Mouse (Mus musculus) layer of hippocampus, adult 9-11 months (tissue): ENCODE measurements at regions not wholly inside any gene's neighbourhood (a gene's known extent, or its start where the extent isn't known, plus 50 kb on each side); places are given as distances from the start of the nearest gene placed in this dataset.
A peak's percentile ranks its signal among the peaks of the same experiment; 100 is the strongest.

ENCODE experiments used
- DNase-seq: peaks from one replicate; pipeline ENCODE4 v3.0.0; 2022

DNA sequence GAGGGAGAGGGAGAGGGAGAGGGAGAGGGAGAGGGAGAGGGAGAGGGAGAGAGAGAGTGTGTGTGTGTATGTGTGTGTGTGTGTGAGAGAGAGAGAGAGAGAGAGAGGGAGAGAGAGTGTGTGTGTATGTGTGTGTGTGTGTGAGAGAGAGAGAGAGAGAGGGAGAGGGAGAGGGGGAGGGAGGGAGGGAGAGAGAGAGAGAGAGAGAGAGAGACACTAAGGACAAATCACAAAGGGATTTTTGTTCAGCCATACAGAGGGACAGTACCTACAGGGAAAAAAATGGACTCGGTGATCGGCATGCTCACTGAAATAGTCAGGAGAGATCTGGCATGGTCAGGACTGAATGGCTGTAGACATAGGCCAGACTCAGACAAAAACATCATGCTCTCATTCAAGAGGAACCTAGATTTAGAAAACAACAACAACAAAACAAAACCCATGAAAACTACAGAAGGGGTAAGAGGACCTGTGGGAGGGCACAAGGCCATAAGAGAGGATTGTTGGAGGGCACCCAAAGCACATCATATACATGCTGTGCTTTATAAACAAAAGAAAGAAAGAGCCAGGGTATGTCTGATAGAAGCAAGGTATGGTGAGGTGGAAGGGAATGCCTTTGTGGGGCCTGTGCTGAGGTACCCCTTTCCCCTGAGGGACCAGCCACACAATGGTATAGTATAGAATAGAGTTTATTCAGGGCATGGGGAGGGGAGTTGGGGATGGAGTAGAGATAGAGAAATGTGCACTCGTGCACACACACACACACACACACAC lies 127.0 kb upstream of the Med14 start:
- DNase-seq, result no peak

DNA sequence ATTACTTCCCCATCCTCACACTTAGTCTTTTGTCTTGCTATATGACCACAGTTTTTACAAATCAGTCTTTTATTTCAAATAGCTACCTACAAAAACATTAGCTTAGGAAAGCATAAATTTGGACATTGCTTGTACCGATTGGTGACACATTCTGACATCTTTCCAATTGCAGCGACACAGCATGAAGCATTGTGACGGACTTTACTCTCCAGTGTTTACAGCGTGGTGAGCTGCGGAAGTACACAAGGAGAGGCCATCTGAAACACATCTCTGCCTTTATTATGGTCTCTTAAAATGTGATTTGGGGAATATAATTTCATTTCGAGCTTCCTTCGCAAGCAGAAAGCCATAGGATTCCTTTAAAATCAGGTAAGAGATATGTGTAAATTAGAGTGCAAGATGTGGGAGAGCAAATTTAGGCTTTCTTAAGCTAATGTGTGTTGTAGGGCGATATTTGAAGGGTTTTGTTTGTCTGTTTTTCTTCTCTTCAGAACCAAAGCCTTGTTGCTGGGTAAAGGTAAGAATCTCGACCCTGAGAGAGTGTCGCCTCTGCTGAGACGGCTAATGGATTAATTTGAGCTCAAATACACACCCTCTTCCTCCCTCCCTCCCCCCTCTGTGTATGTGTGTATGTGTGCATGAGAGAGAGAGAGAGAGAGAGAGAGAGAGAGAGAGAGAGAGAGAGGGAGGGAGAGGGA lies 126.3 kb upstream of the Med14 start:
- no peak for DNase-seq

DNA sequence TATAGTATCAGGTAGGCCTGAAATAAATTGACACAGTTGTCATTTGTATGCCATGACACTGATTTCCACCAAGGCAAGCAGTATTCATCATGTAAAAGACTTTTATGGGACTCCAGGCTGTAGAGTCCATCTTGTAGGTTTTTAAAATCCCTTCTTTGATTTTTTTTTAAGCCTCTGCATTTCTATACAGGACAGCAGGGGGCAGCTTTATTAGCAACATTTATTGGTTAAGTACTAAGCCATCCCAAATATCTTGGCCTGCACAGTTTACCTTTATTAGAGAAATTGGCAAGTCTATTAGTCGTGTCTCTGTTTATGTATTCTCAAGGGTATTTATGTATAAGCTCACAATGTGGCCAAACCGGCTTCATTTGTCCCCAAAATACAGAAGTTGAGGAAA lies 125.6 kb upstream of the Med14 start:
- DNase-seq, result no peak

DNA sequence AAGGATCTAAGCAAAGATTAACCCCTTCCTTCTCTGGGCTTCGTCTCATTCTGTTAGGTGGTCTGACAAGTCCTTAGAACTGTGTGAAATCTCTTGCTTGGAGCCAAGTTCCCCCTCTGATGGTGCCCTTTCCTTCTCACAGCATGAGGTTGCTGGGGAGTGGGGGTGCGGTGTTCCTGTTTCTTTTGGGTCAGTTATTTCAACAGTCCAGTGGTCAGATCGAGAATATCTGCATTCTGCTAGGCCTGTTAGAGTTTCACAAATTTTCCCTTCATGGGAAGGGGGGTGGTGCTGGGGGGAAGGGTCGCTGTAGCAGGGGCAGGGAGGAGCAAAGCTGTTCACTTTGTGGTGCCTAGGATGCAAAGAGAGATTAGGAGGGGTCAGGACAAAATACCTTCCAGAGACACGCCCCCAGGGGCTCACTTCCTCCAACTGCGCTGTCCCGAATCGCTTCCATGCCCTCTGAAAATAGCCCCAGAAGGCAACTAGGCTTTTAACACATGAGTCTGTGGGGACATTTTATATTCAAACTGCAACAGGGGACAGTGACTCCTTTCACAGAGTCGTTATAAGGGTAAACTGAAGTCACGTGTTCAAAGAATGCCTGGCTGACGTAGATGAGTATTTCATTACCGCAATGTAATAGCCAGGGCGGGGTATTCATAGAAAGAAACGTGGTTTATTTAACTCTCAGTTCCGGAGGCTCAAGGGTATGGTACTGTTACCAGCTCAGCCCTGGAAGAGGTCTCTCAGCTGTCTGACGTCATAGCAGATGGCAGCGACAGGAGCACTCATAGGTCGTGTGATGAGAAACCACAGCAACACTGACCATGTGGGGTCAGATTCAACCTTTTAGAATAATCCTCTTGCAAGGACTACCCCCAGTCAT lies 124.5 kb upstream of the Med14 start:
- DNase-seq, result no peak

DNA sequence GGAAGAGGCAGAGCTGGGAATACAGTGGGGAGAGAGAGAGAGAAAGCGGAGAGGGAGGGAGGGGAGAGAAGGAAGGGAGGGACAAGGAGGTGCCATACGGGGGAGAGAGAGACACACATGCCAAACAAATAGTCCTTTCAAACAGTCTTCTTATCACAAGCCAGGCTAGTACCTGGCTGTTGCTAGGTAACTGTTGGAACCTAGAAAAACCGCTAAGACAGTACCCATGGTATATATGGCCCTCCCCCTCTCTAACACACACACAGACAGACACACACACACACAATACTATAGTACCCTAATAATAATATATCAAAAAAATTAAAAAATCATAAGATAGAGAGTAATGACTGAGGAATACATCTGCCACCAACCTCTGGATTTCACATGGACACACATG lies 117.4 kb upstream of the Med14 start:
- no peak for DNase-seq

DNA sequence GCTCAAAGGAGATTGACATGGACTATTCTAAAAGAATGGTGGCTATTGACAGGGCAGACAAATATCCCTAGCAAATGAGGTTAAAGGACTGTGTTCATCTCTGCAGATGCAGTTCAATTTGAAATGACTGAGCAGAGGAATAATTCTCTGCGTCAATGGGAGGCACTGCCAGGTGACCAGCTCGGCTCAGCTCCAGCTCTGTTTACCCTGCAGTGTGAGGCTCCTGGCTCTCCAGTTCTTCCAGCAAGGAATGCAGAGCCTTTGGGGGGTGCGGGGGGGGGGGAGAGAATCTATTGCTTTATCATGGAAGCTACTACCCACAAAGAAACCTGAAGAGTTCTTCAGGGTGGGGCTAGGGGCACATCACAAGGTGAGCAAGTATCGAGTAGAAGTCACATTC lies 115.6 kb upstream of the Med14 start:
- no peak for DNase-seq

DNA sequence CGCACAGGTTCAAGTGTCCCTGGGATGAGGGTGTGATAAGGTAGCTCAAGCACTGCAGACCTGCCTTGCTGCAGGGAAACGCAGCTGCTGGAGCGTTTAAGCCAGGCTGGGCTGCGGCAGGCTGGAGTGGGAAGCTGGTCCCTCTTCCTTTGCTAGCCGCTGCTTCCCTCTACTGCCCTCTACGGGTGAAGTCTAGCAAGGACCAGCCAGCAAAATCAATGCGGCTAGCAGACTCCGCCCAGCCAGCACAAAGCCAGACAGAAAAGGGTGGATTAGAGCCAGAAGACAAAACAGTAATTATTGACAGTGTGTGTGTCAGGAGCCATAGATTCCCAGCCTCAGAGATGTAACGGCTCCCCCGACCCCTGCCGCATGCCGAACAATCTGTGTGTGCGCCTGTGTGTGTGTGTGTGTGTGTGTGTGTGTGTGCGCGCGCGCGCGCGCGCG lies 111.8 kb upstream of the Med14 start:
- DNase-seq, result peak; percentile 81

DNA sequence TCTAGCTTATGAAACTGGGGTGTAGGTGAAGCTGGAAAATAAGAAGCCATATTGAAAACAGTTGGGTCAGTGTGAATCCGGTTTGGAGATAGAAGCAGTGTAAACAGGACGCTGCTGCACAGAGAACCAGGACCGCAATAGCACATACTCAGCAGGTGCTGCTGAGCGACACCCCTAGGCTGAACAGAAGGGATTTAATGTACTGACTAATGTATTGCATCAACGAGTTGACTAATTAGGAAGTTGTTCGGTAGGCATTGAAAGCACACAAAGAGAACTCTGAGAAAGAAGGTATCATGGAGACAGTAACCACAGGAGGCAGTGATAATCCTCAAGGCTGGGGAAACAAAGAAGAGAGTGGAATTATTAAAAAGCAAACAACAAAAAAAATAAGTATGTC lies 111.4 kb upstream of the Med14 start:
- no peak for DNase-seq

DNA sequence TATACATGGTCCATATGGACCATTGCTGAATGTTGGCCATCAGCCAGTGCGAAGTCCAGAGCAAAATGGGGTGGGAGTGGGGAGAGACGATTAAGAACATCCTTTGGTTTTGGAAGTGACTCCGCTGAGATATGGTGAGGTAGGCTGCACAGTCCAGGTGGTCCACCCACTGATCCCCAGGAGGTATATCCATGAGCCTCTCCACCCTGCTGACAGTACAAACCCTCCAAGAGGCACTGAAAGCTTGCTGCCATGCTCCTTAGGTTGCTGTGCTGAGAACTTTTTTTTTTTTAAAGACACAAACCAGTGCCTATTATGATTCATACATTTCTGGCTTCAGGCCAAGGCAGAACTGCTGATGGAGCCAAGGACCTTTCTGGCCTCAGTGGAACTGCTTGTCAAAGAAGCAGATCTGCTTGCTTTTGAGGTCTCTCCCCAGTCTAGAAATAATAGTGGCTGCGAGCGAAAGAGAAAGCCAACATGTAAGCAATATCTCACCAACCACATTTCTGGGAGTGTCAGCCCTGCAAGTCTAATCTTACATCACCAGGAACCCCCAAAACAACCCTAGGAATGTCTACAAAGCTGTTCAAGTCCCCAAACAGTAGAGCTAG lies 105.1 kb upstream of the Med14 start:
- no peak for DNase-seq

DNA sequence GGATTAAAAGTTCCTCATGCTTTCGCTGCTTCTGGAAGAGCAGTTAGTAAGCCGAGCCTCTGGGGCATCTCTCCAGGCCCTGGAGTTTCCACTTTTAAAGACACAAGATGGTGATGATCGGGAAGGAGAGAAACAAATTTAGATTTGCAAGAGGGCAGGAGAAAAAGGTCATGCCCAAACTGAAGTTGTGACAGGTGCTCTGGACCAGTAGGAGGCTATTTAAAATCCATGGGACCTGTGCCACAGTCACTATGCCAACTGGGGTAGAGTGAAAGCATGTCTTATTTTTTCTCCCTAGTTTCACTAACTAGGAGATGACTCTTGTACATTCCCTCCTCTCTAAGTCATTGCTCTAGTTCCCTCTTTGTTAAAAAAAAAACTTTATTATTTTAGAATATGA lies 104.3 kb upstream of the Med14 start:
- DNase-seq, result no peak

DNA sequence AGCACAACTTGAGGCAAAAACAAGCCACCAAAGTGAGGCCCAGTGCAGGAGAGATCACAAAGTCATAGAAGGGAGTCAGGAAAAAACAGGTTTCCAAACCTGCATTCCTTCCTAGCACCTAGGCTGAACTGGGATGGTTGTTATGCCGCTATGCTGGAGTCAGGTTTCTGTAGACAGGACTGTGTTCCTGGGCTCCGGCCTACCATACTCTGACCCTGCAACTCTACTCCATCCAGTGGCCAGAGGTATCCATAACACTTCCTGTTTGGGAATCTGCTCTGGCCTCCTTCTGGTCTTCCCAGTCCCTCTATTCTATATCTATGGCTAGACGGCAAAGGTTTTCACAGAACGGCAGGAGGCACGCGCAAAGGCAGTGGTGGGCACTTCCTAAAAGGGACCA lies 98.3 kb upstream of the Med14 start:
- no peak for DNase-seq

DNA sequence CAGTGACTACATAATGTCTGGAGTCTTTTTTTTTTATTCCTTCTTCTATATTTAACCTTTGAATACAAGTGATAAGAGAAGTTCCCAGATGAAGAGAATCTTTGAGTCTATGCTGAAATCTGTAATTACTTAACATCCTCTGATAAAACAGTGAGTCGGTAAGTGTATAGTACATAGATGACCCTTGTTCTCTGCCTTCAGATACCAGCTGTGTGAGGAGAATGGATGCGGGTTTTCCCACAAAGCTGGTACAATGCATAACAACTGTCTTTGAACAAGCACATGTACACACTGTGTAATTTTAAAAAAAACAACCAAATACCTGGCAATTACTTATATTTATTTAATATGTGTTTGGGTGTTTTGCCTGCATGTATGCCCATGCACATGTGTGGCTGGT lies 96.9 kb upstream of the Med14 start:
- no peak for DNase-seq

DNA sequence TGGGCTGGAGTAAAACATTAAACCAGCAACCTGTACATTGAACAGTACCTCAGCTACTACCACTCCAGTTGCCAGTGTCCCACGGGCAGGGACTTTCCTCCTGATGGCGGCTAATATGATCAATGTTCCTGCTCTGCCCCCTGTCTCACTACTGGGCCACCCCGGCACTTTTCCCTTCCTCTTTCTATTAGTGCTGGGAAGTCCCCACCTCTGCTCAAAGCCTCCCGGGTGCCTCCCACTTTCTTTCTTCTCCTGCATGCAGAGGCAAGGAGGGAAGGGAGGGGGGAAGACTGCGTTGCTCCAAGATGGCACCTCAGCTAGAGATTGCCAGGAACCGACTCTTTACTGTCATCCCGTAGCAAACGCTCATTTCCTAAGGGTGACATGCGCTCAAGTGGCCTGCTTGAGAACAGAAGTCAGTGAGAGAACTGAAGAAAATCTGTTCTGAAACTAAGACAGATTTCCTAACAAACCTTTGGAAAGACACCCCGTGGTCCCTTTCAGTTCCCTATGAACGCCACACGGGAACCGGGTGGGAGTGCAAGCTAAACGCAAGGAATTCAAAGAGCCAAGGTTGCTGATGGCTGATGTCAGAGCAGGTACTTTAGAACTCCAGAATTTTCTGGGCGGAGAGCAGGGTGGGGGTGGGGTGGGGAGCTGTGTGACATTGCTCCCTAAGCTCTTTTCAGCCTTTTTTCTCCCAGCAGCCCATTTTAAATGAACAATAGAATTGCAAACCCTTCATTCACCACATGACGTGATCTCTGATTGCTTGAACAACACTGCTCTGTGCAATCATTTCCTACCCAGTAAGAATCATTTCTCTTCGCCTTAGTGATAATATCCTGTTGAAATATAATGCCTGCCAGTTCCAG lies 96.2 kb upstream of the Med14 start:
- peak; percentile 49 for DNase-seq

DNA sequence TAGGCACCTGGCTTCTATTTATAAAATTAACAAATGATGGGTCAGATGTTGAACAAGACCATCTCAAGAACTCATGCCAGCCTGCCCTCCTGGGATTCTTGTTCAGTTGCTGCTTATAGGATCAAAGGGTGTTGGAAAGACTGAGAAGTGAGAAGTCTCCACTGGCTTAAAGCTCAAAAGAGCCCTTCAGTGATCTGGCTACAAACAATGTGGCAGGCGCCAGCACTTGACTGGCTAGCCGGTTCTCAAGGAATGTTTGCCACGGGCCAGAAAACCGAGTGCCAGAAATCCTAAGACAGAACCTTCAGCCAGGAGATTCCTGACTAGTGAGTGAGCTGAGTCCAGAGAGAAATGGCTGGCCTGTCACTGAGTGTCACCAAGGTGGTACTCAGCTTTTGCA lies 93.6 kb upstream of the Med14 start:
- DNase-seq, result no peak

DNA sequence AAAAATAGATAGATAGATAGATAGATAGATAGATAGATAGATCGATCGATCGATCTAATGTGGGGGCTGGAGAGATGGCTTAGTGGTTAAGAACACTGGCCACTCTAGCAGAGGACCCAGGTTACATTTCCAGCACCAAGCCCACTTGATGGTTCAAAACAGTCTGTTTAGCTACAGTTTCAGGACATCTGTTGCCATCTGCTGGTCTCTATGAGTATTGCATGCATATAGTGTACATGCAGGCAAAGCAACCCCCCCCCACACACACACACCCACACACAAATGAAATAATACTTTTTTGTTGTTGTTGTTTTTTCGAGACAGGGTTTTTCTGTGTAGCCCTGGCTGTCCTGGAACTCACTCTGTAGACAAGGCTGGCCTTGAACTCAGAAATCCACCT lies 89.8 kb upstream of the Med14 start:
- no peak for DNase-seq

DNA sequence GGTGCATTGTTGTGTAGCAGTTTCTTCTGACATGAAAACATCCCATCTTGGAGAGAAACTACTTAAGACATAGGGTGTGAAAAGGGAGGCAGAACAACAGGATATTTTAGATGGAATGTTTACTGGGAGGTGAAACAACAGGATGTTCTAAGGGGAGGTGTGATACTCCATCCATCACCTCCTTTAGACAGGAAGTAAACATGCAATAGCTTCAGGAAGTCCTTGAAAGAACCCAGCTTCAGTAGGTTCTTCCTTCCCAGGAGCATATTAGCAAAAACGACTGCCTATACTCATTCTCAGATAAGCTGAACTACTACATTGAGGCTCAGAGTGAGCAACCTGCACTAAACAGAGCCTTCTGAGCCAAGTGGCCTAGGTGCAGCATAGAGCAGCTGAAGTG lies 82.6 kb upstream of the Med14 start:
- DNase-seq, result no peak

DNA sequence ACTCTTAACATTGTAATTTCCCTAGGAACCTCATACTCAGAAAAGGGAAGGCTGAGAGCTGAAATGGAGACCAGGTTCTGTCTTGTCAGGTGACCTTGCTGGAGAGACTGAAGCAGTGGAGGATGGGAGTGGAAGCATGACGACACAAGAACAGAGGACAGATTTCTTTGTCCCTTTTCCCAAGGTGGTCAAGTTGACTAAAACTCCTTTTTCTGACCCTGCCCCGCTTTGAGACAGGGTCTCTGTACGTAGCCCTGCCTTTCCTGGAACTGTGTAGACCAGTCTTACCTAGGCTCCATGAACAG lies 79.1 kb upstream of the Med14 start:
- DNase-seq, result no peak

DNA sequence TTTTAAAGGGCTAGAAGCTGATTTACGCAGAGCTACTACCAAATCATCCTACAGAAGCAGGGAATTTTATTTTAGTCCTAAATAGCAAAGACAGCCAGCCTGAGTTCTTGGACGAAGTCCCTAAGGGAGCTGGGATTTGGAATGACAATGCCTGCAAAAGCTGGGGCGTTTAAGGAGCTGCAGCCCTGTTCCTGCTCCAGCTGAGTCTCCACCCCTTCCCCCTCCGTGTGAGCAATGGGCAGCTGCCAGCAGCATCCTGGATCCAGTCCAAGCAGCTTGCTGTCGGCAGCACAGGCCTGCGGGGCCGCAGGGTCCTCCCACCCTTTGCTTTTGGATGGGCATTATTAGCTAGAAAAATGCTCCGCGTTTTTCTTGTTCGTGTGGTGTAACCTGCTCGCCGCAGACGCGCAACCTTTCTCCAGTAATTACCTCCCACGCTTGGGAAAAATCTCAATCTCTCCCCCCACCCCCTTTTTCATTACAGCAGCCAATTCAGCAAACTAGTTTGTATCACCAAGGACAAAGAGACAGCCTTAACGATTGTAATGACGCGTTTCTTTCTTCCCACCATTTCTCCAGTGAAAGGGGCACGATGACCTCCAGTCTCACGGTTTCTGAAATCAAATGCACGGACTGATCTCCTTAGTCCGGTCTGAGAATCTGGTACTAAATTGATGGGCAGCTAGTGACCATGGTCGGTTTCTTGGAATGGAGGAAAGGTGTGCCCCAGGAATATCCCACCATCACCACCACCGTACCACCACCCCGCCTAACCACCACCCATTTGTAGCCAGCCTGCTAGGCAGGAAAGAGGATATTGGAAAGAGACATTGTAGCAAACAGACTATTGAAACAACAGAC lies 78.5 kb upstream of the Med14 start:
- DNase-seq, result peak; percentile 86

DNA sequence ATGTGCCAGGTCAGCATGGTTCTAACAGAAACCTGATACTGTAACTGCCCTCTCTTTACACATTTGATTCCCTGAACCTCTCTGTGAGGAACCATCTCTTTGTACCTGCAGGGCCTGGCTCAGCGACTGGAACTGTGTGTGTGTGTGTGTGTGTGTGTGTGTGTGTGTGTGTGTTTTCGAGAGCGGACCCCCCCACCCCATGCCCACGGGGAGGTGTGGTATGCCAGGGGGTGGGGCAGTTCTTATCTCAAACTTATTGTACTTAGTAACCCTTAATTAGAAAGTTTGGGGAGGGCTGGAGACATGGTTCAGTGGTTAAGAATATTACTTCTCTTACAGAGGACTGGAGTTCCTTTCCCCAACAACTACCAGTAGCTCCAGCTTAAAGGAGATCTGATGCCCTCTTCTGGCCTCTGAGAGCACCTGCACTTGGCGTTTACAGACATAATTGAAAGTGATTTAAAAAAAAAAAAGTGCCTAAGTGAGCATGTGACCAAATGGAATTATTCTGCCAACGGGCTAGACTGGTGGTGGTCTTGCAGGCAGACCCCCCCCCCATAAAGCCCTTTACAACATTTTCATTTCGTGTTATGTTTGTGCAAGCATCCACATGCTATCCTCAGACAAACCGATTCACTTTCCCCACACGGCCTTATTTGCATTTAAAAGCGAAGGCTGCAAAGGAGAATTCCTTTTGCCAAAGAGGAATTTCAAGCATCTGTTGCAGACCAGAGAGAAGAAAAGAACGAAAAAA lies 77.7 kb upstream of the Med14 start:
- peak; percentile 49 for DNase-seq

DNA sequence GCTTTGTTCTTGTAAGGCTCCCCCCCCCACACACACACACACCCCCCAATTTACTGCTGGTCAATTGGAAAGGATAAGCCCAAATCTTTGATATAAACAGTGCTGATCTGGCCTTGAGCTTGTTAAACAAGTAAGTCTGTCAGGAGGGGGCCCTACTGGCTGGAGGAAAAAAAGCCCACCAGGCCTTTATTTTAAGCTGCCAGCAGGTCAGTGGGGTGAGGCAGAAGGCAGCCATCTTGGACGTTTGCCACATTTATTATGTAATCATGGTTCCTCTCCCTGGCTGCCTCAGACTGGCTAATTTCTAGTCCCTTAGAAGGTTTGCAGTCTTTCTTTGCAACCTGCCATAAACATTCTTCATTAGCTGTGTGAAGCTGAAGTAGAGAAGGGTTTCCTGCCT lies 75.9 kb upstream of the Med14 start:
- no peak for DNase-seq

DNA sequence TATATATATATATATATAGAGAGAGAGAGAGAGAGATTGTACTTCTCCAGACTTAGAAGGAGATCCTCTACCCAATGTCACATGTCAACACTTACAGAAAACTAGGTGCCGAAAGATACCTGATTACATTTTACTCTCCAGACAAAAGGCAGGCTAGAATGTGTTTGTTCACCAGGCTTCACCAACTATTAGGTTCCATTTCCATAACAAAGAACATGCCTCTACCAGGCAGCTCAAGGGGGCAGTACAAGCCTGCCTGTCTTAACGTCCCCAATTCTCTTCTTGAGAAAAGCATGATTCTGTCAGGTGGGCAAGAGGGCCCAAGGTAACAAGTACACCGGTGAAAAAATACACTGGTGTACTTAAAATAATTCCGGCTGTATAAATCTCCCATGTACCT lies 72.8 kb upstream of the Med14 start:
- DNase-seq, result no peak
